16 mouse cellular contexts compared by ENCODE assay signal in the genomic region with DNA sequence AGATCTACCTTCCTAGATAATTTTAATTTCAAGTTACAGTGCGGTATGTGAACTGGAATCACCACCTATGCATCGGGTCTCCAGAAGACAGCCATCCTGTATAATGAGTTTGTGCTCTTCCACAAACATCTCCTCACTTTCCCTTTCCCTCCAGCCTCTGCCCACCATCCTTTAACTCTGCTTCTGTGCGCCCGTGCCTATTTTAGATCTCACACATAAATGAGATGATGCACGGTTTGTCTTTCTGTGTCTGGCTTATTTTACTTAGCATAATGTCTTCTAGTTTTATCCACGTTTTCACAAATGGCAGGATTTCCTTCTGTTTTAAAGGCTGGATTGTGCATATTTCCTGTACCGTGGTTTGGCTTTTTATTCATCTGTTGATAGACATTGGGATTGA.
"Had no signal": no experiment of that assay in that cellular context is flagged by ENCODE, and none has a peak within 500 bp of the region (broad histone marks: within the 10 kb centered on the region; RNA-seq: fewer than 3 reads in every experiment).

No protein-coding gene starts in this region.

- H3K9ac ChIP-seq: liver, embryonic 14.5 days; lung, embryonic 14.5 days; midbrain, embryonic 12.5 days; neural tube, embryonic 13.5 days; neural tube, embryonic 15.5 days had no signal

- H3K4me2 ChIP-seq: lung, embryonic 14.5 days; midbrain, embryonic 12.5 days; neural tube, embryonic 13.5 days; neural tube, embryonic 15.5 days had no signal

- H3K4me3 ChIP-seq: midbrain, embryonic 10.5 days; midbrain, embryonic 12.5 days; myocyte; neural tube, embryonic 13.5 days; neural tube, embryonic 15.5 days had no signal

- H3K27ac ChIP-seq: liver, embryonic 14.5 days; midbrain, embryonic 10.5 days; midbrain, embryonic 12.5 days; neural tube, embryonic 13.5 days; neural tube, embryonic 15.5 days had no signal

- H3K27me3 ChIP-seq: midbrain, embryonic 12.5 days; neural tube, embryonic 13.5 days; neural tube, embryonic 15.5 days had no signal

- ATAC-seq: midbrain, embryonic 16.5 days had no signal

- DNase-seq: lung, adult 18-20 months; lung, embryonic 14.5 days; lung, postnatal 10 days; lung, postnatal 4 days; retina, postnatal 1 day; spleen, adult 18-20 months; thymus, adult 2 months; thymus, postnatal 25 days; thymus, postnatal 4 days had no signal

- H3K9me3 ChIP-seq: midbrain, embryonic 10.5 days; midbrain, embryonic 12.5 days; neural tube, embryonic 13.5 days; neural tube, embryonic 15.5 days had no signal

- H3K36me3 ChIP-seq: midbrain, embryonic 10.5 days; midbrain, embryonic 12.5 days; neural tube, embryonic 13.5 days; neural tube, embryonic 15.5 days had no signal

- H3K4me1 ChIP-seq: midbrain, embryonic 10.5 days; midbrain, embryonic 12.5 days; neural tube, embryonic 15.5 days had no signal
